Mouse (Mus musculus): Measurements from ENCODE around the gene Amigo1. TPM values are rescaled to one million over a fixed set of nuclear protein-coding genes. Genes with fewer than 3 reads are reported as not detected.

Amigo1 gene
- 10 to 100 TPM in 1 of 2 experiments, 1 to 10 TPM in 1; 6.9 to 11.8 TPM for total RNA-seq (2021)

GRCm38 (mm10) chr3:108186098-108187047 lies at the start of gene Amigo1:
TSS of gene Amigo1 (plus strand) at chr3:108186335.
- intact Hi-C loops (cut with DNase I): no loop called here
- peak; percentile 54 to 58 for DNase-seq

DNA sequence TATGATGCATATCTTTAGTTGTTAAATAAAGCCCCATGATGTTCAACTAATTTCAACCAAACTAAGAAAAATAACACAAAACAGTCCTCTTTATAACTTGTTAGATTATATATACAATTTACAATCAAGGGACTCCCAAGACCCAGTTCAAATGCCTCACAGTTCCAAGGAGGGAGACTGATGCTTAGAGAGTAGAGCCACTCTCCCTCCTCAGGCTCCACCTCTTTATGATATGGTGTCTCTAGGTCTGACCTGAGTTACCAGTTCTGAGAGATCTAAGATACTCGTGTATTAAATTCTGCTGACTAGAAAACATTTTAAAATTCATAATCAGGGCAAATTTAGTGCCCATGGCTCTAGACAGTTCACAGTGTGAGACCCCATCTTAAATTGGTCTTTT lies 47.0 kb upstream of the Amigo1 start:
- no peak for DNase-seq
- intact Hi-C loops (cut with DNase I): no loop called here

GRCm38 (mm10) chr3:108140786-108141185 lies 45.3 kb upstream of the Amigo1 start:
- DNase-seq: no peak
- intact Hi-C loops (cut with DNase I): loop anchor here (2.0 to 10.0 kb wide), 2 partner anchors 54 to 386 kb away; partner anchors contain the start of gene Ampd2

- peak; percentile 92 to 94 for DNase-seq
These were observed 40.3 kb upstream of the Amigo1 start, which contains the start of gene Gnai3 for GRCm38 (mm10) chr3:108145534-108146445. TSS of gene Gnai3 (minus strand) at chr3:108146146.

DNA sequence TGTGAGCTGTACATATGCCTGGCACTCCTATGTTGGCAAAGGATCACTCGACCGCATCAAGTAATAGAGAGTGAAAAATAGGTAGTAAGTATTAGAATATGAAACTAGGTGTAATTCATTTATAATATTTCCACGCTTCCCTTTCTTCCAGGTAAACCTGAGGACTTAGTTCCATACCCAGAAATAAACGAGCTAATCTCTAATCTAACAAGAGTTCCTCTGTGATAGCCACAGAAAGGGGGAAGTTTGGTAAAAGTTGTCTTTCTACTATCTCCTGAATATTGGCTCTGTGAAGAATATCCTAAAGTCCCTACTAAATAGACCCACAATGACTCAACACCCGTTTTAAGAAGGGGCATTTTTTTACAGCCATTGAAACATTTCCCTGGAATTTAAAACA lies 39.5 kb upstream of the Amigo1 start:
- intact Hi-C loops (cut with DNase I): loop anchor here (5.0 to 10.0 kb wide), 3 partner anchors 194 to 392 kb away; partner anchors contain the start of gene Gstm7
- DNase-seq: no peak

More at GRCm38 (mm10) chr3:108145534-108146445, 40.3 kb upstream of the Amigo1 start, which contains the start of gene Gnai3:
- intact Hi-C loops (cut with DNase I): loop anchor here (5.0 to 10.0 kb wide), 3 partner anchors 193 to 391 kb away; partner anchors contain the start of gene Gstm7

DNA sequence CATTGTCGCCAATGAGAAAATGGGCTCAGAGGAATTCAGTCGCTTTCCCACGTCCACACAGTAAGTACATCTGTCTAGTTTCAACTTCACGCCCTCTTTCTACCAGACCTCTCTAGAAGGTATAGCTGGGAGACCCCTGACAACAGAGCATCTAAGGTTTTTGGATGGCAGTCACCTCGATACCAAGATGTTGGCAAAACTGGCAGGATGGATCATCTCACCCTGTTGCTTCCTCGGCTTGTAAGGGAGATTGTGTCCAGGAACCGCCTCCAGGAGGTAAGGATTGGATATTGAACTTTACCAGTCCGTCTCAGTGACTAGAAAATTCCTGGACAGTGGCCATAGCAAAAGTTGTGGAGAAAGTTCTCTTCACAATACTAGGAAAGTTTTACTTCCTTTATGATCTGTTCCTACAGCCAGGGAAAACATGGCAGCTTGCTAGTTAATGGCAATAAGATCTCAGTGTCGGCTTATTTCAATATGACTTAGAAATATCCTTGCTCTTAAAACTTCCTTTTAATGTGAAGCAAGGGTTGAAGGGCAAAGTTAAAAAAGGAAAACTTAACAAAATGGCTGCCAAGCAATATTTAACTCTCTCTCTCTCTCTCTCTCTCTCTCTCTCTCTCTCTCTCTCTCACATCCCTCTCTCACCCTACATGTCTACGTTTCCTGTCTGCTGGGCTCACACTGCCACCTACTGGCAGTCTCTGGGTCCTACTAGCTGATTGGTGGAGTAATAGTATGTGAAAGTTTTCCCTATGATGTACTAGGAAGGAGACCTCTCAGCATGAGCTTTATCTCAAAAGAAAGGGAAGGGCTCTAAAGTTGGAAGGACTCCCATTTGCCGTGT lies 38.5 kb upstream of the Amigo1 start:
- intact Hi-C loops (cut with DNase I): loop anchor here (1.0 to 10.0 kb wide), 4 partner anchors 77 to 393 kb away; partner anchors contain the start of gene Gstm7
- DNase-seq: peak; percentile 92 to 94

DNA sequence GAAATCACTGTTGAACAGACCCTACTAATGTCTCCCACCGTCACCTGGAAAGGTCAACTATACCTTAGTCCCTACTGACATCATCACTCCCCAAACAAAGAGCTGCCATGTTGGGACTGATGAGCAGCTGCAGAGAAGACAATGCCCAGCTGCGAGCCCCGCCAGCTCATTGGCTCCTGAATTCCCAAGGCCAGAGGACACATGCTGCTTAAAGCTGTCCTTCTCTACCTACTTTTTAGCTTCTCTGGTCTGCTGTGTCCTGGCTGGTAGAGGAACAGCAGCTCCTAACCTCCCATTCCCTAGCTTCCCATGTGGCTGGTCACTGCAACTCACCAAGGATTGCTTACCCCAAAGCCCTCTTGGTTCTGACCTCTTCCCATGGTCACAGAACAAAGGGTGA lies 33.8 kb upstream of the Amigo1 start:
- no peak for DNase-seq
- intact Hi-C loops (cut with DNase I): no loop called here

- intact Hi-C loops (cut with DNase I): no loop called here
- peak in 1 of 2 experiments; percentile 13 for DNase-seq
These were observed 31.5 kb upstream of the Amigo1 start, which contains the start of gene Gpr61 for GRCm38 (mm10) chr3:108154656-108155055. TSS of gene Gpr61 (minus strand) at chr3:108154882.

DNA sequence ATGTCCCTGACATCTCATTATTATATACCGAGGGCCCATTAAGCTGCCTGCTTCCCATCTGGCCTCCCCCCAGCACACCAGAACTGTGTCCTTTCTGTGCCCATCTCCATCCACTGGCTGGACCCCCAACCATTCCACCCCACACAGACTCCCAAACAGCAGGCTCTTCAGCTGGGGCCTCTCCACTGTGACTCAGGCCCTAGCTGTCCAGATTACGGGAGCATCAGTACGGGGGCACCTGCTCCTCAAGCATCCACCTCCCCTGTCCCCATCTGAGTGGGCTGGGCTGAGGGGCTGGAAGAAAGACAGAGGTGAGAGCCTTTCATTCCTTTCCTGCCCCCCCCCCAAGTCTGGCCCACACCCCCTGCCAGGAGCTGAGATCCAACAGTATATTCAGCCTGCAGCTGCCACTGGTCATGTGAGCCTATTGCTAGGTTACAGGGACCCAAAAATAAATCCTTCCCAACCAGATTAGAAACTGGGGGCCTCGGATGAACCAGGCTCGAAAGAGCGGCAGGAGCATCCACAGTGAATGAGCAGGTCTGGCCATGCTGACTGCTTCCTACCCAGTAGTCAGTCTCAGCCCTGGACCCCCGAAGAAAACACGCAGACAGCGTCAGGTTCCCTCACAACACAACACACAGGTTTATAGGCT lies 27.6 kb upstream of the Amigo1 start:
- peak; percentile 48 to 50 for DNase-seq
- intact Hi-C loops (cut with DNase I): no loop called here

GRCm38 (mm10) chr3:108164091-108164490 lies 22.0 kb upstream of the Amigo1 start:
- intact Hi-C loops (cut with DNase I): loop anchor here (1.0 to 5.0 kb wide), 2 partner anchors 40 to 228 kb away; no protein-coding TSS in a partner anchor
- no peak for DNase-seq

GRCm38 (mm10) chr3:108164807-108165206 lies 21.3 kb upstream of the Amigo1 start:
- intact Hi-C loops (cut with DNase I): loop anchor here (1.0 to 5.0 kb wide), 3 partner anchors 39 to 227 kb away; partner anchors contain the start of gene Psma5
- DNase-seq: peak; percentile 85 to 91

- DNase-seq: no peak
- intact Hi-C loops (cut with DNase I): loop anchor here (5.0 kb wide), 1 partner anchor 92 kb away; the partner anchor contains the start of gene Psma5
These were observed 20.4 kb upstream of the Amigo1 start for GRCm38 (mm10) chr3:108165532-108166315.

DNA sequence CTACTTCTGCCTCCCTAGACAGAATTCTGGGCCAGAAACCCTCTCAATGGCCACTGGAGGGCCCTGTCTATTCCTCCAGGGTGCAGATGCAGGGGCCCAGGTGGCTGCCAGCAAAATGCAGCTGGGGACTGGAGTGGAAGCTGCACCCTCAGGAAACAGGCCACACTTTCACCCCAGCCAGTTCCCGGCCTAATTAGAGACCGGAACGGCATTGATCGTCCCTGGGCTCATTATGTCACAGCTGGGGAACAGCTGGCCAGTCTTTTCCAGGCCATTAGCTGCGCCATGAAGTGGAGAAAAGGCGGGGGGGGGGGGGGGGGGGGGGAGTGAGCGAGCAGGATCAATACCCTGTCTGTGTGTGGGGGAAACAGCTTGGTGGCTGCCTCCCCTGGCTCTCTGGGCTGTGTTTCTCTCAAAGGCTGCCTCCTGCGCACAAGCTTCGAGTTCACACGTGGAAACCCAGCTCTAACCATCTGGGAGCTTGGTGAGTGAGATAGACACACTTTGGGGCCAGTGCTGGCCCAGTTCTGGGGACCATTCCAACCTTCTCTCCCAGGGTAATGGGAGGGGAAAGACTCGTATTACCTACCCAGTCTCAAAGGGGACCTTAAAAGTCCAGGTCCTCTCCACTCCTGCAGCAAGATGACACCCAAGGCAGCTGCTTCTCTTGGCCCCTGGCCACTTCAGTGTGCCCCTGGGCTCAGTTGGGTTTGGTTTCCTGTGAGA lies 19.5 kb upstream of the Amigo1 start:
- intact Hi-C loops (cut with DNase I): loop anchor here (5.0 kb wide), 1 partner anchor 91 kb away; the partner anchor contains the start of gene Psma5
- peak; percentile 69 for DNase-seq

DNA sequence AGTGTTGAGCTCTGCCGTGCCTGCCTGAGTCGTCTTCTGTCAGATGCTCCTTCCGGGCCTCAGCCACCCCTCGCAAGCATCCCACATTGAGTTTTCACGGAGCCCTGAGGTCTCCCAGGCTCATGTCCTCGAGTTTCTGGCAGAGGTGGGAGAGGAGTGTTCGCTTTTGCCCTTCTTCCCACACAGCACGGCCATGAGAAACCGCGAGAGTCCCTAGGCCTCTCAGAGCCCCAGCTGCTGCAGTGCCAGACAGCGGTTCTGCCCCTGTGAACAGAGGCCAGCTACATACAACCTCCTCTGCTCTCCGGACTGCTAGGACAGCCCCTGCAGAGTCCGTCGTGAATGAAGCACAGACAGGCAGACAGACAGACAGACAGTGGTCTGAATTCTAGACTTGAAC lies 18.6 kb upstream of the Amigo1 start:
- peak in 1 of 2 experiments; percentile 41 for DNase-seq
- intact Hi-C loops (cut with DNase I): loop anchor here (5.0 kb wide), 1 partner anchor 90 kb away; the partner anchor contains the start of gene Psma5

DNA sequence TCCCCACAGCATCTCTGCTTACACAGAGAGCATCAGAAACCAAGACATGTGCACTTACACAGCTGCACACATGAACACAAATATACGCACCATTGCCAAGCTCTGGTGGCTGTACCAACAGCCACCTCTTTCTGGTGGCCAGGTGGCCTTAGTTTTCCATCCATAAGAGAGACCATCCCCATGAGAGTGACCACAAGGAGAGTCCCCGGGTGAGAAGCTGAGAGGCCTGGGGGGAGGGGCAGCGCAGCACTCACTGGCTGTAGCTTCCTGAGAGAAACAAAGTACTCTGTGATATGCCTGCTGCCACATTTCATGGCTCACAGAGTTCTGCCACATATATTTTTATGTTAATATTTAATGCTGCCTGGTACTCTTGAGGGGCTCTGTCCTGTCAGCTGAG lies 16.9 kb upstream of the Amigo1 start:
- DNase-seq: no peak
- intact Hi-C loops (cut with DNase I): loop anchor here (5.0 kb wide), 1 partner anchor 88 kb away; the partner anchor contains the start of gene Psma5

DNA sequence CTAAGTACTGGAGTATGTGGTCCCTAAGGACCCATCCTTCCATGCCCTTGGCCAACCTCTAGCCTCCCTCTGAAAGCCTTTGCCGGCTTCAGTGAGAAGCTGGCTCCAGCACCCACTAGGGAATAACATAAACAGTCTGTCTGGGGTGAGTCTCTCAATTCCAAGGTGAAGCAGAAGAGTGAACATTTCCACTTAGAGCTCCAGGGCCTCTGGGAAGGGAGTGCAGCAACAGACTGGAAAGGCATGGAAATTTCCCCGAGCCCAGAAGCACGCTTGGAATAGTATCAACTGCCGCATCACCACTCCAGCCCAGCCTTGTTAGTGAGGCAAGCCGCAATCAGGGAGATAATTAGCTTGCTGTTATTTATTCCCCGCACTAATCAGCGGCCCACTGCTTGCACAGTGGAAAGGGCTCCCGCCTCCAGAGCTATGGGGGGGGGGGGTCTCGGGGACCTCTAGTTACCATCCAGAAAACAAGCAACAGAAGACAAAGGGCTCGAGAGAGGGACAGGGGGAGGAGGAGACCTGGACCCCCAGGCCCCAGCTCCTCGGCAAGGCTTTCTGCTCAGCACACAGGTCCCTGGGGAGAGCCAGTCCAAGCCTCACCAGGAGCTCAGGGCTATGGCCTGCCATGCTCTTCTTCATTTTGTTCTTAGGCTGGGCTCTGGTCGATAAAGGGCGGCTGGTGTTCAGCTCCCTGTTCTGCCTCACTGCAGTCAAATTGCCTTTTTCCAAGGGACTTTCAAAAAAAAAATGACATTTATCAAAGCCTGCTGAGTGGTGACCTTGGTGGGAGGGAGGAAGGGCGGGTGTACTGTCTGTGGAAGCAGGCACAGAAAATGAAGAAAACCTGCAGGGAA lies 11.2 kb upstream of the Amigo1 start:
- intact Hi-C loops (cut with DNase I): no loop called here
- DNase-seq: peak; percentile 49 to 56

All from heart, postnatal 10 days (tissue).